In genomic region chr2:45077938-45078487, GRCm38 (mm10) we compare ENCODE assay signal across 20 mouse cellular contexts. TPM values are rescaled to one million over a fixed set of nuclear protein-coding genes. Genes with fewer than 3 reads are reported as not detected.
A peak's percentile ranks its signal among the peaks of the same experiment; 100 is the strongest.
DNase-seq lines count a peak whose midpoint lies in the region; ATAC-seq and TF ChIP-seq lines count a peak whose summit lies in the region.
"Had no signal": no experiment of that assay in that cellular context is flagged by ENCODE, and none has a peak within 500 bp of the region (broad histone marks: within the 10 kb centered on the region; RNA-seq: fewer than 3 reads in every experiment).

No protein-coding gene starts in this region.

- no peak for ATAC-seq in forebrain, postnatal 0 days
- ATAC-seq in forebrain, embryonic 13.5 days, result no peak
- no peak for ATAC-seq in hindbrain, embryonic 13.5 days (ENCODE audit: low FRiP score)
- no peak for ATAC-seq in hindbrain, embryonic 14.5 days (ENCODE audit: low FRiP score)
- peak; percentile 69 for ATAC-seq in liver, embryonic 15.5 days (ENCODE audit: insufficient read depth)
- ATAC-seq: intestine, embryonic 15.5 days had no signal

- no peak for DNase-seq in forebrain, postnatal 0 days
- DNase-seq in hindbrain, embryonic 14.5 days (ENCODE audit: low spot score), result no peak
- DNase-seq in MEL (ENCODE audit: low read depth, low spot score), result peak; percentile 62
- DNase-seq in cerebellum, postnatal 36 days, result no peak
- DNase-seq in kidney, postnatal 14 days, result no peak
- DNase-seq: cerebellum, adult 9-11 months; embryo, embryonic 11 days; lung, postnatal 10 days; right cerebral cortex, postnatal 4 days; thymus, postnatal 36 days had no signal

- no peaks in the 10 kb centered on the region for H3K9me3 ChIP-seq in forebrain, postnatal 0 days (ENCODE audit: low read length)
- H3K9me3 ChIP-seq in forebrain, embryonic 13.5 days (replicated peaks), result no peaks in the 10 kb centered on the region
- no peaks in the 10 kb centered on the region for H3K9me3 ChIP-seq in hindbrain, embryonic 13.5 days
- no peaks in the 10 kb centered on the region for H3K9me3 ChIP-seq in hindbrain, embryonic 14.5 days (ENCODE audit: control insufficient read depth, low read length)
- H3K9me3 ChIP-seq in MEL (replicated peaks; ENCODE audit: insufficient read depth, low read length), result no peaks in the 10 kb centered on the region
- no peaks in the 10 kb centered on the region for H3K9me3 ChIP-seq in liver, embryonic 15.5 days (replicated peaks)
- H3K9me3 ChIP-seq: embryonic facial prominence, embryonic 15.5 days; forebrain, embryonic 12.5 days; hindbrain, embryonic 12.5 days; intestine, embryonic 15.5 days; limb, embryonic 12.5 days; midbrain, embryonic 12.5 days; neural tube, embryonic 13.5 days had no signal

- H3K27ac ChIP-seq in forebrain, postnatal 0 days (ENCODE audit: low read depth, low read length), result peak overlapping the region; percentile 17; the same call in 1 of the 2 replicates
- H3K27ac ChIP-seq in forebrain, embryonic 13.5 days, result no peak overlapping the region
- peak overlapping the region; percentile 23; the same call in 1 of the 2 replicates for H3K27ac ChIP-seq in hindbrain, embryonic 13.5 days
- H3K27ac ChIP-seq in hindbrain, embryonic 14.5 days, result no peak overlapping the region
- peak overlapping the region; percentile 61 for H3K27ac ChIP-seq in MEL (ENCODE audit: control insufficient read depth, low read depth, low read length)
- peak overlapping the region; percentile 72 for H3K27ac ChIP-seq in liver, embryonic 15.5 days (replicated peaks)
- H3K27ac ChIP-seq: embryonic facial prominence, embryonic 15.5 days; forebrain, embryonic 12.5 days; hindbrain, embryonic 12.5 days; intestine, embryonic 15.5 days; limb, embryonic 12.5 days; midbrain, embryonic 12.5 days; neural tube, embryonic 13.5 days had no signal

- TF ChIP-seq CTCF in forebrain, postnatal 0 days (IDR thresholded peaks at IDR 0.05; ENCODE audit: low read depth), result no peak
- TF ChIP-seq CTCF in MEL (IDR thresholded peaks at IDR 0.05 in 2 of 3, conservative IDR thresholded peaks at IDR 0.05 in 1 of 3; ENCODE audit: control insufficient read depth in 1 of 3, insufficient read depth in 1 of 3, low read depth in 2 of 3, low read length in 3 of 3, poor library complexity in 1 of 3, severe bottlenecking in 1 of 3), result no peak

- no peak overlapping the region for H3K9ac ChIP-seq in forebrain, postnatal 0 days
- no peak overlapping the region for H3K9ac ChIP-seq in forebrain, embryonic 13.5 days
- H3K9ac ChIP-seq in hindbrain, embryonic 13.5 days, result no peak overlapping the region
- no peak overlapping the region for H3K9ac ChIP-seq in hindbrain, embryonic 14.5 days
- H3K9ac ChIP-seq in MEL (ENCODE audit: control insufficient read depth, low read depth, low read length, poor library complexity, severe bottlenecking), result no peak overlapping the region
- H3K9ac ChIP-seq in liver, embryonic 15.5 days, result no peak overlapping the region
- H3K9ac ChIP-seq: embryonic facial prominence, embryonic 15.5 days; forebrain, embryonic 12.5 days; hindbrain, embryonic 12.5 days; intestine, embryonic 15.5 days; limb, embryonic 12.5 days; midbrain, embryonic 12.5 days; neural tube, embryonic 13.5 days had no signal

- WGBS in forebrain, postnatal 0 days, result 62% methylated on average over 3 of the region's 3 CpGs
- WGBS in forebrain, embryonic 13.5 days, result 60% methylated on average over 3 of the region's 3 CpGs
- WGBS in hindbrain, embryonic 13.5 days, result 54% methylated on average over 3 of the region's 3 CpGs
- WGBS in hindbrain, embryonic 14.5 days, result 57% methylated on average over 3 of the region's 3 CpGs
- WGBS in liver, embryonic 15.5 days (ENCODE audit: insufficient replicate concordance), result 10% methylated on average over 3 of the region's 3 CpGs

- no peak overlapping the region for H3K4me2 ChIP-seq in forebrain, postnatal 0 days (ENCODE audit: low read depth)
- no peak overlapping the region for H3K4me2 ChIP-seq in forebrain, embryonic 13.5 days
- H3K4me2 ChIP-seq in hindbrain, embryonic 13.5 days, result no peak overlapping the region
- H3K4me2 ChIP-seq in hindbrain, embryonic 14.5 days (replicated peaks), result no peak overlapping the region
- peak overlapping the region; percentile 54 for H3K4me2 ChIP-seq in liver, embryonic 15.5 days
- H3K4me2 ChIP-seq: embryonic facial prominence, embryonic 15.5 days; forebrain, embryonic 12.5 days; hindbrain, embryonic 12.5 days; intestine, embryonic 15.5 days; limb, embryonic 12.5 days; midbrain, embryonic 12.5 days; neural tube, embryonic 13.5 days had no signal

- H3K79me2 ChIP-seq in MEL (ENCODE audit: control insufficient read depth, insufficient read depth, low read length, poor library complexity), result peaks cover 15% of the 10 kb centered on the region; the same call in 1 of the 2 replicates

- H3K4me3 ChIP-seq in forebrain, postnatal 0 days (ENCODE audit: low read depth, low read length), result no peak overlapping the region
- no peak overlapping the region for H3K4me3 ChIP-seq in forebrain, embryonic 13.5 days
- H3K4me3 ChIP-seq in hindbrain, embryonic 13.5 days, result no peak overlapping the region
- H3K4me3 ChIP-seq in hindbrain, embryonic 14.5 days (replicated peaks; ENCODE audit: low read length), result no peak overlapping the region
- peak overlapping the region in 1 of 2 experiments; percentile 28; a peak in 1 of 4 replicates for H3K4me3 ChIP-seq in MEL (ENCODE audit: control insufficient read depth in 1 of 2, insufficient read depth in 1 of 2, low read depth in 2 of 2, low read length in 2 of 2)
- peak overlapping the region; percentile 4; the same call in 1 of the 2 replicates for H3K4me3 ChIP-seq in liver, embryonic 15.5 days (replicated peaks)
- H3K4me3 ChIP-seq: embryonic facial prominence, embryonic 15.5 days; forebrain, embryonic 12.5 days; hindbrain, embryonic 12.5 days; intestine, embryonic 15.5 days; limb, embryonic 12.5 days; midbrain, embryonic 12.5 days; neural tube, embryonic 13.5 days had no signal

- H3K36me3 ChIP-seq in forebrain, postnatal 0 days (ENCODE audit: insufficient read depth), result no peaks in the 10 kb centered on the region
- peaks cover 3% of the 10 kb centered on the region; the same call in 1 of the 2 replicates for H3K36me3 ChIP-seq in forebrain, embryonic 13.5 days (ENCODE audit: poor library complexity, severe bottlenecking)
- no peaks in the 10 kb centered on the region for H3K36me3 ChIP-seq in hindbrain, embryonic 13.5 days
- H3K36me3 ChIP-seq in hindbrain, embryonic 14.5 days (replicated peaks; ENCODE audit: control insufficient read depth, insufficient read depth), result peaks cover 5% of the 10 kb centered on the region; the same call in 1 of the 2 replicates
- peaks cover 3 to 43% of the 10 kb centered on the region in 2 experiments; a peak in 3 of 4 replicates for H3K36me3 ChIP-seq in MEL (ENCODE audit: control insufficient read depth in 1 of 2, insufficient read depth in 2 of 2, low read length in 2 of 2)
- H3K36me3 ChIP-seq in liver, embryonic 15.5 days (replicated peaks), result peaks cover 10% of the 10 kb centered on the region; the same call in 1 of the 2 replicates
- H3K36me3 ChIP-seq: hindbrain, embryonic 12.5 days; intestine, embryonic 15.5 days; limb, embryonic 12.5 days had no signal

- H3K4me1 ChIP-seq in forebrain, postnatal 0 days (ENCODE audit: insufficient read depth), result peaks cover 10% of the 10 kb centered on the region; the same call in 1 of the 2 replicates
- H3K4me1 ChIP-seq in forebrain, embryonic 13.5 days, result peaks cover 30% of the 10 kb centered on the region
- peaks cover 22% of the 10 kb centered on the region for H3K4me1 ChIP-seq in hindbrain, embryonic 13.5 days (replicated peaks)
- H3K4me1 ChIP-seq in hindbrain, embryonic 14.5 days (replicated peaks; ENCODE audit: control insufficient read depth, insufficient read depth, low read length), result peaks cover 19% of the 10 kb centered on the region
- H3K4me1 ChIP-seq in MEL (ENCODE audit: control insufficient read depth in 1 of 2, insufficient read depth in 2 of 2, low read length in 2 of 2), result peaks cover 19 to 26% of the 10 kb centered on the region in 2 experiments
- H3K4me1 ChIP-seq in liver, embryonic 15.5 days (replicated peaks), result peaks cover 42% of the 10 kb centered on the region
- H3K4me1 ChIP-seq: intestine, embryonic 15.5 days had no signal

- TF ChIP-seq RAD21 in MEL (IDR thresholded peaks at IDR 0.05; ENCODE audit: low read depth, low read length), result no peak

- no peak for TF ChIP-seq POLR2A in MEL (IDR thresholded peaks at IDR 0.05; ENCODE audit: control insufficient read depth in 1 of 2, insufficient read depth in 1 of 2, low read depth in 1 of 2, low read length in 2 of 2, poor library complexity in 1 of 2)

- no peaks in the 10 kb centered on the region for H3K27me3 ChIP-seq in forebrain, postnatal 0 days (ENCODE audit: insufficient read depth, low read length)
- no peaks in the 10 kb centered on the region for H3K27me3 ChIP-seq in forebrain, embryonic 13.5 days
- H3K27me3 ChIP-seq in hindbrain, embryonic 13.5 days, result no peaks in the 10 kb centered on the region
- H3K27me3 ChIP-seq in hindbrain, embryonic 14.5 days (ENCODE audit: control insufficient read depth, insufficient read depth, low read length), result no peaks in the 10 kb centered on the region
- no peaks in the 10 kb centered on the region for H3K27me3 ChIP-seq in MEL (ENCODE audit: control insufficient read depth in 1 of 2, insufficient read depth in 2 of 2, low read length in 2 of 2)
- no peaks in the 10 kb centered on the region for H3K27me3 ChIP-seq in liver, embryonic 15.5 days
- H3K27me3 ChIP-seq: embryonic facial prominence, embryonic 15.5 days; forebrain, embryonic 12.5 days; hindbrain, embryonic 12.5 days; intestine, embryonic 15.5 days; limb, embryonic 12.5 days; midbrain, embryonic 12.5 days; neural tube, embryonic 13.5 days had no signal

- peak; percentile 82 to 83 for TF ChIP-seq EP300 in MEL (IDR thresholded peaks at IDR 0.05; ENCODE audit: low read depth in 1 of 2, low read length in 2 of 2)

TF ChIP-seq in MEL, 35 proteins besides CTCF, POLR2A, EP300 and RAD21 (continues in another document):
- TF ChIP-seq GABPA (IDR thresholded peaks at IDR 0.05; ENCODE audit: low read depth, low read length), result no peak
- peak; percentile 90 for TF ChIP-seq RCOR1 (IDR thresholded peaks at IDR 0.05; ENCODE audit: low read depth, low read length)
- 0 out of 2 replicates have a peak, but pooled peaks have one; percentile 54 for TF ChIP-seq MAX (IDR thresholded peaks at IDR 0.05; ENCODE audit: low read length)
- no peak for TF ChIP-seq TAL1 (IDR thresholded peaks at IDR 0.05; ENCODE audit: low read length)

RNA-seq across cellular contexts. Expression of gene Zeb2, which starts 39.2 kb away (rescaled TPM):
- total RNA-seq in forebrain, postnatal 0 days (2014; rRNA removed), result 150 and 186 TPM in 2 replicates
- 47.7 and 50.6 TPM in 2 replicates for polyA plus RNA-seq in forebrain, postnatal 0 days (2015; fragmentation: Nextera tagmentation; extraction: Ambion mirVana)
- polyA plus RNA-seq in forebrain, embryonic 13.5 days (2015; fragmentation: Nextera tagmentation; extraction: Ambion mirVana), result 74.7 and 85.4 TPM in 2 replicates
- 50.4 and 57.4 TPM in 2 replicates for polyA plus RNA-seq in hindbrain, embryonic 13.5 days (2015; fragmentation: Nextera tagmentation; extraction: Ambion mirVana)
- 38.8 and 41.9 TPM in 2 replicates for polyA plus RNA-seq in hindbrain, embryonic 14.5 days (2014; fragmentation: Nextera tagmentation; extraction: Ambion mirVana)
- total RNA-seq in MEL (2012; rRNA removed), result 12.9 and 14.8 TPM in 2 replicates
- 10 to 100 TPM in 1 of 2 experiments, not detected in 1; 12.8 TPM for polyA plus RNA-seq in MEL (2012; ENCODE audit: insufficient read depth in 1 of 2, insufficient read length in 2 of 2, low read depth in 1 of 2, low replicate concordance in 2 of 2, missing spikeins in 1 of 2)
- polyA plus RNA-seq in liver, embryonic 15.5 days (2015; fragmentation: Nextera tagmentation; extraction: Ambion mirVana), result 11.2 and 12.1 TPM in 2 replicates

Comparison
In these comparisons a context has a peak if more than half of its experiments do, and no peak if none do; other contexts are left out.
1. H3K27ac ChIP-seq: peak in forebrain, postnatal 0 days (single experiment), hindbrain, embryonic 13.5 days (single experiment), MEL (single experiment) and liver, embryonic 15.5 days (single experiment); none in forebrain, embryonic 13.5 days (single experiment) and hindbrain, embryonic 14.5 days (single experiment).